Mouse (Mus musculus) CH12.LX (cell line): ENCODE data around the gene Rtn4rl2.

Source experiments
- CTCF ChIP-seq, 2 experiments: IDR thresholded peaks in 1 of 2; conservative IDR thresholded peaks in 1 of 2; 2 replicates each; pipeline ENCODE4 v1.5.1; 2011 to 2012; ENCODE audit warnings: low read depth in 2 of 2, low read length in 2 of 2, improper control_type of control experiment in 1 of 2, inconsistent platforms in 1 of 2, mild to moderate bottlenecking in 1 of 2, moderate library complexity in 1 of 2
- JUN ChIP-seq: IDR thresholded peaks from 2 replicates; pipeline ENCODE4 v1.6.1; 2011; ENCODE audit warnings: low read depth, mild to moderate bottlenecking, low read length, improper control_type of control experiment, moderate library complexity; ENCODE audit not compliant: insufficient read depth
- JUND ChIP-seq: conservative IDR thresholded peaks from 2 replicates; pipeline ENCODE4 v1.6.1; 2011; ENCODE audit warnings: low read depth, low read length, improper control_type of control experiment
- MAZ ChIP-seq: IDR thresholded peaks from 2 replicates; pipeline ENCODE4 v1.6.1; 2012; ENCODE audit warnings: low read depth, mild to moderate bottlenecking, inconsistent platforms, low read length, improper control_type of control experiment, moderate library complexity
- POLR2A ChIP-seq: IDR thresholded peaks from 2 replicates; pipeline ENCODE4 v1.6.1; 2011; ENCODE audit warnings: low read depth, mild to moderate bottlenecking, improper control_type of control experiment, low read length
- RAD21 ChIP-seq: IDR thresholded peaks from 2 replicates; pipeline ENCODE4 v1.6.1; 2011; ENCODE audit warnings: low read depth, mild to moderate bottlenecking, low read length, improper control_type of control experiment, moderate library complexity
- TCF12 ChIP-seq: IDR thresholded peaks from 2 replicates; pipeline ENCODE4 v1.6.1; 2014; ENCODE audit warnings: low read depth, mild to moderate bottlenecking, inconsistent platforms, low read length, improper control_type of control experiment
- UBTF ChIP-seq: IDR thresholded peaks from 2 replicates; pipeline ENCODE4 v1.6.1; 2012; ENCODE audit warnings: low read depth, mild to moderate bottlenecking, inconsistent platforms, low read length, improper control_type of control experiment, moderate library complexity
- USF1 ChIP-seq: IDR thresholded peaks from 2 replicates; pipeline ENCODE4 v1.6.1; 2014; ENCODE audit warnings: low read depth, mild to moderate bottlenecking, inconsistent platforms, low read length, improper control_type of control experiment
- ZC3H11A ChIP-seq: IDR thresholded peaks from 2 replicates; pipeline ENCODE4 v1.6.1; 2012; ENCODE audit warnings: low read depth, mild to moderate bottlenecking, inconsistent platforms, low read length, improper control_type of control experiment

DNA sequence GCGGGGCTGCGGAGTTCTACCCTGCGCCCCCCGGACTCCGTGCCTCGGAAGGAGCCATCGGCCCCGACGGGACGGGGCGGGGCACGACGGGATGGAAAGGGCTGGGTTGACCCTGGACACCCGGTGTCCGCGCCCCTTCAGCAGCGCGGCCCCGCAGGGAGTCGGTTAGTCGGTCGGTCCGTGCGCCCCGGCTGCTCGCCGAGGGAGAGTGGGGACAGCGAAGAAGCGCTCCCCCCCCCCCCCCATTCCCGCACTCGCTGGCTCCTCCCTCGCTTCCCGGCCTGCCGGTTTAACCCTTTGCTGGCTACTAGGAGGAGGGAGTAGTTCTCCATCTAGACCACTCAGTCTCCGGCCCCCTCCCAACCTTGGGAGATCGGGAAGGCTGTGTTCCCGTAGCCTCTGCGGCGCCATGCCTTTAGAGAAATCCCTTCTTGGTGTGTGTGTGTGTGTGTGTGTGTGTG is 341 bp upstream of the Rtn4rl2 start:
- no peak for TF ChIP-seq CTCF (conservative IDR thresholded peaks at IDR 0.05 in 1 of 2, IDR thresholded peaks at IDR 0.05 in 1 of 2; ENCODE audit: low read depth in 2 of 2, low read length in 2 of 2)
- TF ChIP-seq UBTF: no peak
- no peak for TF ChIP-seq MAZ
- no peak for TF ChIP-seq TCF12
- no peak for TF ChIP-seq POLR2A
- no peak for TF ChIP-seq ZC3H11A
- TF ChIP-seq JUND: no peak
- TF ChIP-seq RAD21: no peak
- no peak for TF ChIP-seq JUN
- TF ChIP-seq USF1: no peak
